Comparison of ENCODE assay signal across 21 mouse cellular contexts in genomic region chr9:27018961-27019360, GRCm38 (mm10).
"Had no signal": no experiment of that assay in that cellular context is flagged by ENCODE, and none has a peak within 500 bp of the region (broad histone marks: within the 10 kb centered on the region; RNA-seq: fewer than 3 reads in every experiment).

No protein-coding gene starts in this region.

- H3K27me3 ChIP-seq: heart, embryonic 12.5 days; hindbrain, embryonic 12.5 days; intestine, embryonic 15.5 days; limb, embryonic 12.5 days had no signal

- H3K4me2 ChIP-seq: heart, embryonic 12.5 days; hindbrain, embryonic 12.5 days; hindbrain, embryonic 14.5 days; intestine, embryonic 15.5 days; limb, embryonic 12.5 days had no signal

- H3K4me3 ChIP-seq: heart, adult 2 months; heart, embryonic 12.5 days; hindbrain, embryonic 10.5 days; hindbrain, embryonic 12.5 days; intestine, embryonic 15.5 days; layer of hippocampus, adult 2 months; left cerebral cortex, adult 2 months; limb, embryonic 10.5 days; limb, embryonic 12.5 days had no signal

- DNase-seq: gastrocnemius, postnatal 14 days; gastrocnemius, postnatal 36 days; heart, adult 11 months; heart, adult 2 months; heart, postnatal 10 days; heart, postnatal 4 days; kidney, adult 18-20 months; kidney, adult 8-10 months; kidney, postnatal 10 days; kidney, postnatal 25 days; kidney, postnatal 4 days; liver had no signal

- H3K9me3 ChIP-seq: heart, embryonic 12.5 days; hindbrain, embryonic 10.5 days; hindbrain, embryonic 12.5 days; intestine, embryonic 15.5 days; limb, embryonic 10.5 days; limb, embryonic 12.5 days had no signal

- H3K4me1 ChIP-seq: heart, embryonic 12.5 days; hindbrain, embryonic 10.5 days; hindbrain, embryonic 12.5 days; intestine, embryonic 15.5 days; limb, embryonic 10.5 days; limb, embryonic 12.5 days had no signal

- H3K27ac ChIP-seq: heart, adult 2 months; hindbrain, embryonic 10.5 days; hindbrain, embryonic 12.5 days; hindbrain, embryonic 14.5 days; intestine, embryonic 15.5 days; layer of hippocampus, adult 2 months; left cerebral cortex, adult 2 months; limb, embryonic 10.5 days; limb, embryonic 12.5 days had no signal

- H3K9ac ChIP-seq: heart, embryonic 12.5 days; hindbrain, embryonic 12.5 days; hindbrain, embryonic 14.5 days; intestine, embryonic 15.5 days; limb, embryonic 12.5 days had no signal
